Mouse (Mus musculus): ENCODE measurements around the gene Lgals2. TPM values are rescaled to one million over a fixed set of nuclear protein-coding genes. Genes with fewer than 3 reads are reported as not detected.

The Lgals2 gene
- polyA plus RNA-seq, 1 experiment from 2014 or later = 30.0 TPM

DNA sequence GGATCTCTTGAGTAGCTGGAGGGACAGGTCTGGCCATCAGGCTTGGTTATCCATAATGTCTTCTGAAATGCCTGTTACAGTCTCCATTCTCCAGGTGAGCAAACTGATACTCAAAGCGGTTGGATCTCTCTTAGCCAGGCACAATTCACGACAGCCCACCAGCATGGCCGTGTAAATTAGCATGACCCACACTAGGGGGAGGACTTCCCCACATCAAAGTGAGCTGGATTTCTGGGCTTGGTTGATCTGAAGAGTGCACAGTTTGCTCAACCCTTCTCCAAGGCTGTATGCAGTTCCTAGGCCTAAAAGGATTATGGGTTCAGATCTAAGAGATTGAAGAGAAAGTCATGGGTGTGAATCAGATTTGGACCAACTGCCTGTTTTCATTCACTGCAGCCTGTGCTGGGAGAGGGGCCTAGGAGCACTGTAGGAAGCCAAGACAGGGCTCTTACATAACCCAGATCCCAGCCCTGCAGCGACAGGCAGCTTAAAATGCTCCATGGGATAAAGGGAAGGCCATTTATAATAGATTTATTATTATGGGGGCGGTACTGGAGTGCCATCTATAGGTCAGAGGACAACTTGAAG, 16.8 kb upstream of the Lgals2 start:
- Histone ChIP-seq H3K4me1 (ENCODE audit: control insufficient read depth, insufficient read depth, low read length) (peaks cover 25% of the 10 kb centered on the region), H3K9ac (replicated peaks; ENCODE audit: low read depth, low read length) (no peak overlapping the region), H3K4me2 (replicated peaks; ENCODE audit: low read depth, low read length) (no peak overlapping the region), H3K36me3 (ENCODE audit: control insufficient read depth, insufficient read depth, low read length) (no peaks in the 10 kb centered on the region), H3K27ac (ENCODE audit: low read length) (peak overlapping the region; percentile 45; the same call in 1 of the 2 replicates), H3K9me3 (ENCODE audit: control insufficient read depth, low read depth, low read length) (no peaks in the 10 kb centered on the region), H3K4me3 (ENCODE audit: low read depth, low read length) (no peak overlapping the region), H3K27me3 (ENCODE audit: control insufficient read depth, insufficient read depth, low read length) (no peaks in the 10 kb centered on the region)
- ATAC-seq (ENCODE audit: insufficient number of reproducible peaks, insufficient read depth, low FRiP score, low read depth) = no peak
- 36% methylated on average over 5 of the region's 5 CpGs for WGBS

DNA sequence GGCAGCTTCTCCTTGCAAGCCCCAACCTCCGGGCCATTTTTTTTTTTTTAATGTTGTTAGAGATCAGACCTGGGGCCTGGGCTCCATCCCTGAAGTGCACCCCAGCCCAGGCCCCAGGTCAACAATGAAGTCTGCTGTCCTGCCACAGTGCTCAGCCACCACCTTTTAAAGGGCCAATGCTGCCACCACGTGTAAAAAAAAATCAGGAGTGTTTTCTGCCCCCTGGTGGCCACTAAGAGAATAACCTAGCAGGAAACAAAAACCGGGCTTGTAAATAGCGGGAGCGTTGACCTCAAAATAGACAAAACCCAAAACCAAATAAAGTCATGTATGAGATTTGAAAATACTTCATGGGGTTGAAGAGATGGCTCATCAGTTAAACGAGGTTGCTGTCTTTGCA, 14.4 kb upstream of the Lgals2 start:
- H3K9me3 ChIP-seq (ENCODE audit: control insufficient read depth, low read depth, low read length) = no peaks in the 10 kb centered on the region
- no peak for ATAC-seq (ENCODE audit: insufficient number of reproducible peaks, insufficient read depth, low FRiP score, low read depth)
- no peak overlapping the region; the same call in 1 of the 2 replicates for H3K27ac ChIP-seq (ENCODE audit: low read length)
- H3K36me3 ChIP-seq (ENCODE audit: control insufficient read depth, insufficient read depth, low read length) = no peaks in the 10 kb centered on the region
- no peak overlapping the region for H3K4me2 ChIP-seq (replicated peaks; ENCODE audit: low read depth, low read length)
- peaks cover 22% of the 10 kb centered on the region for H3K4me1 ChIP-seq (ENCODE audit: control insufficient read depth, insufficient read depth, low read length)
- H3K4me3 ChIP-seq (ENCODE audit: low read depth, low read length) = no peak overlapping the region
- 32% methylated on average over 6 of the region's 6 CpGs for WGBS
- H3K9ac ChIP-seq (replicated peaks; ENCODE audit: low read depth, low read length) = no peak overlapping the region
- no peaks in the 10 kb centered on the region for H3K27me3 ChIP-seq (ENCODE audit: control insufficient read depth, insufficient read depth, low read length)

DNA sequence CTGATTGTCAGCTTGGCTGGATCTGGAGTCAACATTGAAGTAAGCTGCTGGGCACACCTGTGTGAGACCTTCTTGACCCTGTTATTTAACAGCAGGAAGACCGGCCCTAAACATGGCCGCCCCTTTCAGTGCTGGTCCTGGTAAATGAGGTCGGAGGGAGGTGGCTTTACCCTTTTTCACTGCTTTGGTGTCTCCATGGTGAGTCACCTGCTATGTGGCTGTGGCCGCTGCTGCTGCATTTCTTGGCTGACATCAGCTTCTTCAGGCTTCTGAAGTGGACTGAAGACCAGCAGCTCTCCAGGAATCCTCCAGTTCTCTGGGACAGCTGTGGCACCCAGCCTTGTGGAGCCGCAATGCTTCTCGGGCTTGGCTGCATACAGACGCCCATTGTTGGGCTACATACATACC, 13.5 kb upstream of the Lgals2 start:
- H3K27me3 ChIP-seq (ENCODE audit: control insufficient read depth, insufficient read depth, low read length) = no peaks in the 10 kb centered on the region
- peak; percentile 53; the same call in 1 of the 2 replicates for ATAC-seq (ENCODE audit: insufficient number of reproducible peaks, insufficient read depth, low FRiP score, low read depth)
- no peak overlapping the region for H3K4me2 ChIP-seq (replicated peaks; ENCODE audit: low read depth, low read length)
- 41% methylated on average over 7 of the region's 7 CpGs for WGBS
- H3K4me3 ChIP-seq (ENCODE audit: low read depth, low read length) = no peak overlapping the region
- no peaks in the 10 kb centered on the region for H3K36me3 ChIP-seq (ENCODE audit: control insufficient read depth, insufficient read depth, low read length)
- no peaks in the 10 kb centered on the region for H3K9me3 ChIP-seq (ENCODE audit: control insufficient read depth, low read depth, low read length)
- H3K27ac ChIP-seq (ENCODE audit: low read length) = peak overlapping the region; percentile 91
- H3K9ac ChIP-seq (replicated peaks; ENCODE audit: low read depth, low read length) = no peak overlapping the region
- peaks cover 24% of the 10 kb centered on the region for H3K4me1 ChIP-seq (ENCODE audit: control insufficient read depth, insufficient read depth, low read length)

DNA sequence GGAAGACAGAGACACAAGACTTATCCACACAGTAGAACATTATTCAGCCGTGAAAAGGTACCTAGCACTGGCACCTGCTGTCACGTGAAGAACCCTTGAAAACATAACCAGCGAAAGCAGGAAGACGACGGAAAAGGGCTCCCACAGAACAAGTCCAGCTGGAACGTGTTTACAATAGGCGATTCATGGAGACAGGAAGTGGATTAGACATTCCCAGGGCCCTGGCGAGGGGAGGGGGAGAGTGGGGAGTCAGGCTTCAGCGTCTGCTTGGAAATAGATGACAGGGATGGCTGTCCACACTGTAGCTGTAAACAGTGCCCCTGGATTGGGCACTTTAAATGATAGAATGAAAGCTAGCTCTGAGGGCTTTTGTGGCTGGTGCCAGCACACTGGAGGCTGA, 13.1 kb upstream of the Lgals2 start:
- no peaks in the 10 kb centered on the region for H3K36me3 ChIP-seq (ENCODE audit: control insufficient read depth, insufficient read depth, low read length)
- H3K4me2 ChIP-seq (replicated peaks; ENCODE audit: low read depth, low read length) = no peak overlapping the region
- H3K27me3 ChIP-seq (ENCODE audit: control insufficient read depth, insufficient read depth, low read length) = no peaks in the 10 kb centered on the region
- H3K4me1 ChIP-seq (ENCODE audit: control insufficient read depth, insufficient read depth, low read length) = peaks cover 27% of the 10 kb centered on the region
- peak overlapping the region; percentile 91 for H3K27ac ChIP-seq (ENCODE audit: low read length)
- H3K9ac ChIP-seq (replicated peaks; ENCODE audit: low read depth, low read length) = no peak overlapping the region
- no peaks in the 10 kb centered on the region for H3K9me3 ChIP-seq (ENCODE audit: control insufficient read depth, low read depth, low read length)
- WGBS = 4% methylated on average over 9 of the region's 9 CpGs
- ATAC-seq (ENCODE audit: insufficient number of reproducible peaks, insufficient read depth, low FRiP score, low read depth) = peak; percentile 78; the same call in 1 of the 2 replicates
- H3K4me3 ChIP-seq (ENCODE audit: low read depth, low read length) = no peak overlapping the region

DNA sequence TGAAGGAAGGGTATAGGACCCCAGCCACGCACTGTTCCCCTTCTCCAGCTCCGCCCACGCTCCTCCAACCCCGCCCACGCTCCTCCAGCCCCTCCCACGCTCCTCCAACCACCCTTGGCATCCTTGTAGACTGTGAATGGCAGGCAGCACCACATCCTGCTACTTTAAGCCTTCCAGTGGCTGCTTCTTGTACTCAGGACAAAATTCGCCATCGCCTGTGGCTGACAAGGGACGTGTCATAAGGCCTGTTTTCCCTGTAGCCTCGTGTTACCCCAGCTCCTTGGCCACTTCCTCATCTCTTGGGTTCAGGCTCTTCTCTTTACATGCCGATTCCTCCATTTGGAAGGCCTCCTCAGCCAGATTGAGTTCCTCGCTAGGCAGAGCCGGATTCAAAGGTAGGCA, 8.5 kb upstream of the Lgals2 start:
- Histone ChIP-seq H3K27me3 (ENCODE audit: control insufficient read depth, insufficient read depth, low read length) (no peaks in the 10 kb centered on the region), H3K9me3 (ENCODE audit: control insufficient read depth, low read depth, low read length) (no peaks in the 10 kb centered on the region), H3K36me3 (ENCODE audit: control insufficient read depth, insufficient read depth, low read length) (no peaks in the 10 kb centered on the region), H3K4me1 (ENCODE audit: control insufficient read depth, insufficient read depth, low read length) (peaks cover 16% of the 10 kb centered on the region), H3K9ac (replicated peaks; ENCODE audit: low read depth, low read length) (no peak overlapping the region), H3K4me2 (replicated peaks; ENCODE audit: low read depth, low read length) (no peak overlapping the region), H3K4me3 (ENCODE audit: low read depth, low read length) (no peak overlapping the region), H3K27ac (ENCODE audit: low read length) (no peak overlapping the region)
- WGBS = 48% methylated on average over 13 of the region's 13 CpGs
- no peak for ATAC-seq (ENCODE audit: insufficient number of reproducible peaks, insufficient read depth, low FRiP score, low read depth)

DNA sequence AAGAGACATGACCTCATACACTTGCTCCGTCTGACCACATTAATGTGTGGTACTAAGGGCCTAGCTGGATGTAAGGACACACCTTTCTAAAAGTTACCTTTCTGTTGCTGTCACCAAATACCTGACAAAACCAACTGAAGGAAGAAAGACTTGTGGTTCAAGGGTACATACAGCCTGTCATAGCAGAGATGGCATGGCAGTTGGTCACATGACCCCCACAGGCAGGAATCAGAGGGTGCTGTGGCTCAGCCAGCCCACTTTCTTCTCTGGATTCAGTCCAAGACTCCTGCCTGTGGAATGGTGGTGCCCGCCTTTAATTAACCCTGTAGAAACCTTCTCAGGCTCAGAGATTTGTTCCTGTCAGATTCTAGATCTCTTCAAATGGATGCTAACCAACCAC, 7.8 kb upstream of the Lgals2 start:
- Histone ChIP-seq H3K4me2 (replicated peaks; ENCODE audit: low read depth, low read length) (no peak overlapping the region), H3K27ac (ENCODE audit: low read length) (no peak overlapping the region), H3K9me3 (ENCODE audit: control insufficient read depth, low read depth, low read length) (no peaks in the 10 kb centered on the region), H3K4me3 (ENCODE audit: low read depth, low read length) (no peak overlapping the region), H3K4me1 (ENCODE audit: control insufficient read depth, insufficient read depth, low read length) (peaks cover 11% of the 10 kb centered on the region; the same call in 1 of the 2 replicates), H3K36me3 (ENCODE audit: control insufficient read depth, insufficient read depth, low read length) (no peaks in the 10 kb centered on the region), H3K27me3 (ENCODE audit: control insufficient read depth, insufficient read depth, low read length) (no peaks in the 10 kb centered on the region), H3K9ac (replicated peaks; ENCODE audit: low read depth, low read length) (no peak overlapping the region)
- 0 out of 2 replicates have a peak, but pooled peaks have one; percentile 46 for ATAC-seq (ENCODE audit: insufficient number of reproducible peaks, insufficient read depth, low FRiP score, low read depth)
- WGBS = 72% methylated on average over 2 of the region's 2 CpGs

DNA sequence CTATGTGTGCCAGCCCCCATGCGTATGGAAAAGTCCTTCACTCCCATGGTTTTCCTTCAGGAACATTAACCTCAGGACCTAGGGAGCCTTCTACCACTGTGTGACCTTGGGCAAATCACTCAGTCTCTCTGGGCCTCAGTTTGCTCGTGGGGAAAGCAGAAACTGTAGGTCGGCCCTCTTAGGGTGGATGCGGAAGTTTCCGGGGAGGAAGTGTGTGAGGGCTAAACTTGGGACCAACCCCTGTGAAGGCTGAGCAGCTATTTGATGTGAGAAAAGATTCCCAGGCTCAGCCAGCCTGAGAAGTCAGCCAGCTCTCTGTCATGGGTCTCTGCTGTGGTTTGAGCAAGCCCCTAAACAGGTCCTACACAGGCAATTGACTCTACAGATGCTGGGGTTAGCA, 7.0 kb upstream of the Lgals2 start:
- no peaks in the 10 kb centered on the region for H3K36me3 ChIP-seq (ENCODE audit: control insufficient read depth, insufficient read depth, low read length)
- no peak overlapping the region for H3K9ac ChIP-seq (replicated peaks; ENCODE audit: low read depth, low read length)
- 91% methylated on average over 5 of the region's 5 CpGs for WGBS

DNA sequence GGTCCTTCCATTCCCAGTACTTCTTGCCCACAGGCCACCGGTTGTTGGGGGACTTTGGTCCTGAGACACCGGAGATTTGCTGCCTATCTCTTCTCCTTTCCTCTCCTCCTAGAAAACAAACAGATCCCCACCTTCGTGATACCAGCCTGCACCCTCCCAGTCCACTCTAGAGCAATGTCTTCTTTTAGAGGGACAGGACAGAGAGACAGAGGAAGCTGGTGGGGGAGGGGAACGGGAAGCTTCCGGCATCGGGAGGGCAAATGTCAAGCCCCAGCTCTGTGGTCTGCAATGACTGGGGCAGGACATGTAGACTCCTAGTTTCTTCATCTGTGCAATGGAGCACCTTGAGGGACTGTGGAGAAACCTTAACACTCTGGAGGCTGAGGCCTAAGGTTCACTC, 4.4 kb upstream of the Lgals2 start:
- 59% methylated on average over 6 of the region's 6 CpGs for WGBS
- ATAC-seq (ENCODE audit: insufficient number of reproducible peaks, insufficient read depth, low FRiP score, low read depth) = no peak
- no peak overlapping the region for H3K9ac ChIP-seq (replicated peaks; ENCODE audit: low read depth, low read length)
- H3K4me3 ChIP-seq (ENCODE audit: low read depth, low read length) = no peak overlapping the region
- no peak overlapping the region for H3K4me2 ChIP-seq (replicated peaks; ENCODE audit: low read depth, low read length)
- no peaks in the 10 kb centered on the region for H3K9me3 ChIP-seq (ENCODE audit: control insufficient read depth, low read depth, low read length)
- H3K27me3 ChIP-seq (ENCODE audit: control insufficient read depth, insufficient read depth, low read length) = no peaks in the 10 kb centered on the region
- 0 out of 2 replicates have a peak, but pooled peaks cover 5% of the 10 kb centered on the region for H3K4me1 ChIP-seq (ENCODE audit: control insufficient read depth, insufficient read depth, low read length)
- no peaks in the 10 kb centered on the region for H3K36me3 ChIP-seq (ENCODE audit: control insufficient read depth, insufficient read depth, low read length)
- no peak overlapping the region for H3K27ac ChIP-seq (ENCODE audit: low read length)

More for the DNA sequence above, 7.0 kb upstream of the Lgals2 start:
- no peaks in the 10 kb centered on the region for H3K27me3 ChIP-seq (ENCODE audit: control insufficient read depth, insufficient read depth, low read length)
- no peak overlapping the region for H3K4me2 ChIP-seq (replicated peaks; ENCODE audit: low read depth, low read length)
- 0 out of 2 replicates have a peak, but pooled peaks cover 5% of the 10 kb centered on the region for H3K4me1 ChIP-seq (ENCODE audit: control insufficient read depth, insufficient read depth, low read length)
- no peak overlapping the region for H3K4me3 ChIP-seq (ENCODE audit: low read depth, low read length)
- ATAC-seq (ENCODE audit: insufficient number of reproducible peaks, insufficient read depth, low FRiP score, low read depth) = no peak
- H3K27ac ChIP-seq (ENCODE audit: low read length) = no peak overlapping the region
- no peaks in the 10 kb centered on the region for H3K9me3 ChIP-seq (ENCODE audit: control insufficient read depth, low read depth, low read length)

DNA sequence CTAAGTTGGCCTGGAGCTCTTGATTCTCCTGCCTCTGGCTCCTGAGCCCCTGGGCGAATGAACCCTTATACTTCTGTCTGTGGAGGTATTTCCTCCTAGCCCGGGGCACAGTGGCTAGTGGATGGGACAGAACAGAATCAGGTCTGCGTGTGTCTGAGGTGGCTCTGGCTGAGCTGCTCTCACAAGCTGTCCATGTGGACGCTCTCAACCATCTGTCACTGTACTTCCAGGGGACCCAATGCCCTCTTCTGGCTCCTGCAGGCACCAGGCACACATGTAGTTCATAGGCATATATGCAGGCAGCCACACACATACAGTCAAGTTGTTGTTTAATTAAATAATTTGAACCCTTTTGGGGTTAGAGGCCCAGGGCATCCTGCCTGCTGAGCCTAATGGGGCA, 4.0 kb upstream of the Lgals2 start:
- ATAC-seq (ENCODE audit: insufficient number of reproducible peaks, insufficient read depth, low FRiP score, low read depth) = no peak
- Histone ChIP-seq H3K27me3 (ENCODE audit: control insufficient read depth, insufficient read depth, low read length) (no peaks in the 10 kb centered on the region), H3K9me3 (ENCODE audit: control insufficient read depth, low read depth, low read length) (no peaks in the 10 kb centered on the region), H3K27ac (ENCODE audit: low read length) (no peak overlapping the region), H3K36me3 (ENCODE audit: control insufficient read depth, insufficient read depth, low read length) (no peaks in the 10 kb centered on the region), H3K4me3 (ENCODE audit: low read depth, low read length) (no peak overlapping the region), H3K9ac (replicated peaks; ENCODE audit: low read depth, low read length) (no peak overlapping the region), H3K4me1 (ENCODE audit: control insufficient read depth, insufficient read depth, low read length) (0 out of 2 replicates have a peak, but pooled peaks cover 5% of the 10 kb centered on the region), H3K4me2 (replicated peaks; ENCODE audit: low read depth, low read length) (no peak overlapping the region)
- 67% methylated on average over 4 of the region's 4 CpGs for WGBS
